Mouse (Mus musculus) right cerebral cortex, adult 18-20 months (tissue): Measurements from ENCODE around the gene 4930447F04Rik.

ENCODE experiments used
- DNase-seq: peaks from one replicate; pipeline ENCODE4 v3.0.0; 2022; ENCODE audit warnings: mixed read lengths

The 4930447F04Rik gene

GRCm38 (mm10) chrX:66304124-66304523 lies at the start of gene 4930447F04Rik:
TSS of gene 4930447F04Rik (minus strand) at chrX:66304224.
- no peak for DNase-seq
